Mouse (Mus musculus): ENCODE measurements around the gene Spata5. TPM values are rescaled to one million over a fixed set of nuclear protein-coding genes. Genes with fewer than 3 reads are reported as not detected.

Gene Spata5
- polyA plus RNA-seq, 1 experiment from 2014 or later: 14.8 TPM

DNA sequence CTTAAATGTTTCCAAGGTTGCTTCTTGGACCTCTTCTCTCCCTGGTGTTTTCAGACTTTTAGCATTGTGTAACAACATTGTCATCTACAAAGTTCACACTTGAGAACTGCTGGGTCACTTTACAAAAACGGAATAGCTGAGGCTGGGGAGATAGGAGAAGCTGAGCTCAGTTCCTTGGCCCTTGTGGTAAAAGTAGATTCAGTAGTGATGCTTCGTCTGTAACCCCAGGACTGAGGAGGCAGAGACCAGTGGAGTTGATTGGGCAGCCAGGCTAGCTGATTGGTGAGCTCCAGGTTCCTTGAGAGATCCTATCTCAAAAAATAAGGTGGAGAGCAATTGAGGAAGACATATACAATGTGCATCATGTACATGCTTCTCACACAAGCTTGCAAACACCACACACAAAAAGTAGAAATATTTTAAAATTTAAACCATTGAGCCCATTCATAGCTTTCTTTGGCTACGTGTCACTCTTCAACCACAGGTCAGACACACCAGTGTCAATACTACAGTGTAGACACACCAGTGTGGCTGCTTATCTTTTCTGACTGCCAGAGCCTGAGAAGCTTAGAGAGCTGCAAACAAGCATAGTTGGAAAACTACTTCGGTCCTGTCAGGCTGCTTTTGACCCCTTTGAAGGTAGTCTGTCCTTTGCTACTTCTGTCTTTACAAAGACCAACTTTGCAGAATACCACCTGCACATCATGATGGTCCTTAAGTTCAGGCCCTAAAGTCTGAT lies 138.2 kb downstream of the Spata5 start:
- Histone ChIP-seq H3K27ac (replicated peaks) (peak overlapping the region; percentile 53; the same call in 1 of the 2 replicates), H3K9me3 (ENCODE audit: control insufficient read depth, low read length) (no peaks in the 10 kb centered on the region), H3K4me2 (replicated peaks; ENCODE audit: low read depth) (no peak overlapping the region), H3K4me3 (ENCODE audit: low read depth, low read length) (no peak overlapping the region), H3K4me1 (replicated peaks; ENCODE audit: control insufficient read depth, insufficient read depth) (no peaks in the 10 kb centered on the region; the same call in none of the 2 replicates), H3K36me3 (ENCODE audit: control insufficient read depth, insufficient read depth, low read length) (no peaks in the 10 kb centered on the region), H3K9ac (ENCODE audit: low read length) (no peak overlapping the region), H3K27me3 (ENCODE audit: control insufficient read depth, insufficient read depth, low read length) (no peaks in the 10 kb centered on the region)
- DNase-seq (ENCODE audit: low spot score) (peak; percentile 27), ATAC-seq (ENCODE audit: low FRiP score, low TSS enrichment) (peak; percentile 89)
- 60% methylated on average over 4 of the region's 4 CpGs for WGBS
- TF ChIP-seq EP300 (optimal IDR thresholded peaks at IDR 0.05) (no peak), CTCF (IDR thresholded peaks at IDR 0.05; ENCODE audit: low read depth) (no peak)

DNA sequence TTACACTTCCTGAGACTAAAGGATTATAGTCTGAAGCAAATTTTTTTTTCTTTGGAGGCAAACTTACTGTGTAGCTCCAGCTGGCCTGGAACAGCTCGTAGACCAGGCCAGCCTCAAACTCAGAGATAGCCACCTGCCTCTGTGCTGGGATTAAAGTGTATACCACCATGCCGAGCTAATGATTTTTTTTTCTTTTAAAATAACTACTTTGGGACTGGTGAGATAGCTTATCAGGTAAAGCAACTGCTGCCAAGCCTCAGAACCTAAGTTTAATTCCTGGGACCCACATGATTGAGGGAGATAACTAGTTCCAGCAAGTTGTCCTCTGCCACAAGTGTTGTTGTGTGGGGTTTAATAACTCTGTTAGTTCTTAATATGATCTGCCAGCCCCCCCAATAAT lies 139.6 kb downstream of the Spata5 start:
- Histone ChIP-seq H3K9me3 (ENCODE audit: control insufficient read depth, low read length) (no peaks in the 10 kb centered on the region), H3K36me3 (ENCODE audit: control insufficient read depth, insufficient read depth, low read length) (no peaks in the 10 kb centered on the region), H3K4me2 (replicated peaks; ENCODE audit: low read depth) (no peak overlapping the region), H3K4me3 (ENCODE audit: low read depth, low read length) (no peak overlapping the region), H3K4me1 (replicated peaks; ENCODE audit: control insufficient read depth, insufficient read depth) (no peaks in the 10 kb centered on the region; the same call in none of the 2 replicates), H3K27me3 (ENCODE audit: control insufficient read depth, insufficient read depth, low read length) (no peaks in the 10 kb centered on the region), H3K27ac (replicated peaks) (no peak overlapping the region), H3K9ac (ENCODE audit: low read length) (no peak overlapping the region)
- ATAC-seq (ENCODE audit: low FRiP score, low TSS enrichment) (no peak), DNase-seq (ENCODE audit: low spot score) (no peak)
- 55% methylated on average over 2 of the region's 2 CpGs for WGBS
- TF ChIP-seq EP300 (optimal IDR thresholded peaks at IDR 0.05) (no peak), CTCF (IDR thresholded peaks at IDR 0.05; ENCODE audit: low read depth) (no peak)

DNA sequence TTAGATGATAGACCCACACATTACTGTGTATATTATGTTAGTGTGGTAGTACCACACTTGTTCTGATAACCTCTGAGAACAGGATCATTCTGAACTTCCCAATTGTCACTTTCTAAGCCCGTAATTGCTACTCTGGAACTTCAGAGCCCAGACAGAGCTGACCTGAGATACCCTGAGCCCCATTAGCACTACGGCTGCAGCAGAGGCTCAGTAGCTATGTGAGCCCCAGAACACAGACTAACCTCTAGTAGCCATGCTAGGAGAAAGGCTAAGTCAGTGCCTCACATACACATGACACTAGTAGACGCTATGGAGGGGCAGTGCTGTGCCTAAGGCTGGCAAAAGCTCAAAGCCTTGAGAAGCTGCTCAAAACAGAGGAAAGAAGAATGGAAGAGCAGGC lies 141.8 kb downstream of the Spata5 start:
- no peak for DNase-seq (ENCODE audit: low spot score)
- no peak for ATAC-seq (ENCODE audit: low FRiP score, low TSS enrichment)
- no peaks in the 10 kb centered on the region for H3K9me3 ChIP-seq (ENCODE audit: control insufficient read depth, low read length)
- no peak overlapping the region for H3K9ac ChIP-seq (ENCODE audit: low read length)
- no peak overlapping the region for H3K27ac ChIP-seq (replicated peaks)
- no peak overlapping the region for H3K4me2 ChIP-seq (replicated peaks; ENCODE audit: low read depth)
- no peaks in the 10 kb centered on the region; the same call in 1 of the 2 replicates for H3K4me1 ChIP-seq (replicated peaks; ENCODE audit: control insufficient read depth, insufficient read depth)
- TF ChIP-seq EP300 (optimal IDR thresholded peaks at IDR 0.05) (no peak), CTCF (IDR thresholded peaks at IDR 0.05; ENCODE audit: low read depth) (no peak)
- no peaks in the 10 kb centered on the region for H3K36me3 ChIP-seq (ENCODE audit: control insufficient read depth, insufficient read depth, low read length)
- no peaks in the 10 kb centered on the region for H3K27me3 ChIP-seq (ENCODE audit: control insufficient read depth, insufficient read depth, low read length)
- H3K4me3 ChIP-seq (ENCODE audit: low read depth, low read length): no peak overlapping the region
- 89% methylated on average over 3 of the region's 3 CpGs for WGBS

- WGBS: 92% methylated on average over 6 of the region's 6 CpGs
- Histone ChIP-seq H3K27me3 (ENCODE audit: control insufficient read depth, insufficient read depth, low read length) (no peaks in the 10 kb centered on the region), H3K36me3 (ENCODE audit: control insufficient read depth, insufficient read depth, low read length) (no peaks in the 10 kb centered on the region), H3K27ac (replicated peaks) (no peak overlapping the region), H3K4me3 (ENCODE audit: low read depth, low read length) (no peak overlapping the region), H3K9ac (ENCODE audit: low read length) (no peak overlapping the region), H3K9me3 (ENCODE audit: control insufficient read depth, low read length) (no peaks in the 10 kb centered on the region), H3K4me2 (replicated peaks; ENCODE audit: low read depth) (no peak overlapping the region), H3K4me1 (replicated peaks; ENCODE audit: control insufficient read depth, insufficient read depth) (no peaks in the 10 kb centered on the region)
- ATAC-seq (ENCODE audit: low FRiP score, low TSS enrichment) (no peak), DNase-seq (ENCODE audit: low spot score) (no peak)
- TF ChIP-seq EP300 (optimal IDR thresholded peaks at IDR 0.05) (no peak), CTCF (IDR thresholded peaks at IDR 0.05; ENCODE audit: low read depth) (no peak)
These were observed 146.4 kb downstream of the Spata5 start for GRCm38 (mm10) chr3:37566097-37566496.

GRCm38 (mm10) chr3:37567505-37567904 lies 147.8 kb downstream of the Spata5 start:
- H3K27ac ChIP-seq (replicated peaks): no peak overlapping the region
- WGBS: 88% methylated on average over 1 of the region's 1 CpGs
- H3K4me2 ChIP-seq (replicated peaks; ENCODE audit: low read depth): no peak overlapping the region
- no peaks in the 10 kb centered on the region for H3K9me3 ChIP-seq (ENCODE audit: control insufficient read depth, low read length)
- H3K4me1 ChIP-seq (replicated peaks; ENCODE audit: control insufficient read depth, insufficient read depth): no peaks in the 10 kb centered on the region
- DNase-seq (ENCODE audit: low spot score): no peak
- TF ChIP-seq EP300 (optimal IDR thresholded peaks at IDR 0.05): no peak
- no peak for TF ChIP-seq CTCF (IDR thresholded peaks at IDR 0.05; ENCODE audit: low read depth)
- no peak overlapping the region for H3K4me3 ChIP-seq (ENCODE audit: low read depth, low read length)
- no peaks in the 10 kb centered on the region for H3K36me3 ChIP-seq (ENCODE audit: control insufficient read depth, insufficient read depth, low read length)
- no peak overlapping the region for H3K9ac ChIP-seq (ENCODE audit: low read length)
- ATAC-seq (ENCODE audit: low FRiP score, low TSS enrichment): no peak
- no peaks in the 10 kb centered on the region for H3K27me3 ChIP-seq (ENCODE audit: control insufficient read depth, insufficient read depth, low read length)

GRCm38 (mm10) chr3:37568780-37569179 lies 149.1 kb downstream of the Spata5 start:
- Histone ChIP-seq H3K9ac (ENCODE audit: low read length) (no peak overlapping the region), H3K36me3 (ENCODE audit: control insufficient read depth, insufficient read depth, low read length) (no peaks in the 10 kb centered on the region), H3K4me2 (replicated peaks; ENCODE audit: low read depth) (no peak overlapping the region), H3K27ac (replicated peaks) (no peak overlapping the region), H3K27me3 (ENCODE audit: control insufficient read depth, insufficient read depth, low read length) (no peaks in the 10 kb centered on the region), H3K9me3 (ENCODE audit: control insufficient read depth, low read length) (no peaks in the 10 kb centered on the region), H3K4me1 (replicated peaks; ENCODE audit: control insufficient read depth, insufficient read depth) (no peaks in the 10 kb centered on the region), H3K4me3 (ENCODE audit: low read depth, low read length) (no peak overlapping the region)
- no peak for ATAC-seq (ENCODE audit: low FRiP score, low TSS enrichment)
- WGBS: 79% methylated on average over 1 of the region's 1 CpGs
- DNase-seq (ENCODE audit: low spot score): no peak
- TF ChIP-seq CTCF (IDR thresholded peaks at IDR 0.05; ENCODE audit: low read depth) (no peak), EP300 (optimal IDR thresholded peaks at IDR 0.05) (no peak)
